Mouse (Mus musculus) neutrophil, adult 65 days (primary cell): Measurements from ENCODE around the gene Gm4907. TPM values are rescaled to one million over a fixed set of nuclear protein-coding genes. Genes with fewer than 3 reads are reported as not detected.

Source experiments
- total RNA-seq: library from RNA; stranded (reverse); gene quantifications from 2 replicates; pipeline ENCODE4 v1.2.4, GENCODE M21; 2023

The Gm4907 gene
- total RNA-seq, result not detected in 2 replicates

GRCm38 (mm10) chrX:23882253-23882652, at the start of gene Gm4907:
Gene Gm4907 (plus strand): TSS chrX:23882553.

Other genes with a start within 250 kb of the Gm4907 start
- gene Wdr44, start 189.5 kb upstream of the Gm4907 start, total RNA-seq, result 13.5 and 14.4 TPM in 2 replicates
- not detected in 2 replicates for gene Gm4985, start 76.4 kb downstream of the Gm4907 start, total RNA-seq